Mouse (Mus musculus) ES-E14 (cell line): ENCODE measurements around the gene Schip1.

Source experiments
- CHD2 ChIP-seq: IDR thresholded peaks from 2 replicates; pipeline ENCODE4 v1.6.1; 2014; ENCODE audit warnings: mild to moderate bottlenecking, low read depth, low read length, inconsistent platforms
- HCFC1 ChIP-seq: IDR thresholded peaks from 2 replicates; pipeline ENCODE4 v1.6.1; 2012; ENCODE audit warnings: low read length, inconsistent platforms, borderline replicate concordance; ENCODE audit not compliant: insufficient read depth

DNA sequence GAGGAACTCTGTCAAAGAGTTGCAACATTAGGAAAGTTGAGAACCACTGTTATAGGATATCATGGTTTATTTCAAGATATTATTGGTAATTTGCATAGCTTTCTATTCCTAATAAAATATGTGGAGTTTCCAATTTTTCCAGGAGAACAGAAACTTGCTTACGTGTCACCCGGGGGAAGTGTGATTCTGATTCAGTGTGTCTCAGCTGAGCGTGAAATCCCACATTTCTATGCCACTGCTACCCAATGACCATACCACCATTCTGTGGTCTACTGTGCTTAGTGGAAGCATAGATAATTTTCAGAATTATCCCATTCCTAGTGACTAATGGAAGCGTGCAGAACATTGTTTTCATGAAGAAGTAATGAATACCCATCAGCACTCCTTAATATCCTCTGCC lies 532.3 kb downstream of the Schip1 start:
- TF ChIP-seq CHD2 (no peak), HCFC1 (no peak)
